ENCODE assay signal across 18 mouse cellular contexts in the genomic region with DNA sequence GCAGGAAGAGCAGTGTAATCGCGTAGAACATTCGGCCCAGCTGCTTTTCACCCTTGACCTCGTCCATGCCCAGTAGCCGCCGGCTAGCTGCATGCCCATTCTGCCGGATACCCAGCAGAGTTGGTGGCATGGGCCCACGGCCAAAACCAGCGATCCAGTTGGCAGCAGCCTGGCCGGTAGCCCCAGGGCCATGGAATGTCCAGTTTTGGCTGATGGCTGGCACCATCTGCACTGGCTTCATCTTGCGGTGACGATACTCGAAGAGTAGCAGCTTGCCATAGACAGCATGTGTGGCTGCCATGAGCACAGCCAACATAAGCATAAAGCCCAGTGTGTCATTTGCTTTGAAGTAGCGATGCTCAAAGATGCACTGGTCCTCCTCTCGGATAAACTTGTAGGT. TPM values are rescaled to one million over a fixed set of nuclear protein-coding genes. Genes with fewer than 3 reads are reported as not detected.
DNase-seq lines count a peak whose midpoint lies in the region.
"Had no signal": no experiment of that assay in that cellular context is flagged by ENCODE, and none has a peak within 500 bp of the region (broad histone marks: within the 10 kb centered on the region; RNA-seq: fewer than 3 reads in every experiment).

No protein-coding gene starts in this region.

- intact Hi-C loops in left cerebral cortex, postnatal 4 days (cut with DNase I), result no loop called here

- peak; percentile 80 for DNase-seq in left cerebral cortex, postnatal 4 days
- no peak for DNase-seq in left cerebral cortex, adult 9 months (ENCODE audit: low spot score in 2 of 2)
- peak; percentile 78 for DNase-seq in cerebellum, adult 11-12 months
- DNase-seq in cerebellum, adult 9-11 months, result peak; percentile 80
- no peak for DNase-seq in adrenal gland, postnatal 25 days
- DNase-seq in frontal cortex, postnatal 10 days (ENCODE audit: low spot score in 2 of 2), result no peak
- no peak for DNase-seq in testis, postnatal 14 days (ENCODE audit: low spot score)
- DNase-seq: adrenal gland, postnatal 14 days; gastrocnemius, postnatal 36 days; heart, adult 2 months; kidney, adult 9 months; kidney, postnatal 14 days; liver, postnatal 0 days; lung, postnatal 14 days; right cerebral cortex, postnatal 25 days; spleen, adult 18-20 months; thymus, postnatal 25 days had no signal

RNA-seq across cellular contexts. Expression of a gene that starts 4.4 kb away (rescaled TPM):
- 10 to 100 TPM; 57.4 to 72.5 TPM for total RNA-seq in left cerebral cortex, postnatal 4 days (2021)
- 51.6 and 55.0 TPM in 2 replicates for total RNA-seq in adrenal gland, postnatal 25 days (2021)

RNA-seq across cellular contexts. Expression of a gene that starts 19.3 kb away (rescaled TPM):
- 10 to 100 TPM; 36.6 to 46.6 TPM for total RNA-seq in left cerebral cortex, postnatal 4 days (2021)
- total RNA-seq in adrenal gland, postnatal 25 days (2021), result 9.5 and 13.4 TPM in 2 replicates

RNA-seq across cellular contexts. Expression of a gene that starts 21.9 kb away (rescaled TPM):
- 10 to 100 TPM; 31.9 to 33.8 TPM for total RNA-seq in left cerebral cortex, postnatal 4 days (2021)
- 2.2 and 2.8 TPM in 2 replicates for total RNA-seq in adrenal gland, postnatal 25 days (2021)
- total RNA-seq: megakaryocyte, adult 5-6 weeks had no signal

Comparison
In these comparisons a context has a peak if more than half of its experiments do, and no peak if none do; other contexts are left out.
1. DNase-seq: peak in left cerebral cortex, postnatal 4 days (single experiment), cerebellum, adult 11-12 months (single experiment) and cerebellum, adult 9-11 months (single experiment); none in left cerebral cortex, adult 9 months (0 of 2), adrenal gland, postnatal 25 days (single experiment), frontal cortex, postnatal 10 days (0 of 2) and testis, postnatal 14 days (single experiment).